Mouse (Mus musculus): ENCODE data around the gene Wfdc17.

GRCm38 (mm10) chr11:83747376-83748265 is 43.8 kb downstream of the Wfdc17 start:
- TF ChIP-seq CTCF (IDR thresholded peaks at IDR 0.05; ENCODE audit: low read depth, low read length) (no peak), POLR2A (IDR thresholded peaks at IDR 0.05; ENCODE audit: extremely low read depth, insufficient read depth, low read length) (no peak)

All from liver, adult 2 months (tissue).